Mouse (Mus musculus) limb, embryonic 13.5 days (tissue): ENCODE data around the gene Rrm1. TPM values are rescaled to one million over a fixed set of nuclear protein-coding genes. Genes with fewer than 3 reads are reported as not detected.

ENCODE experiments used
- ATAC-seq: fragments of 200-750 bp; cut with Nextera tagmentation; 2 replicates; pipeline ENCODE4 v1.8.0; 2017; ENCODE audit warnings: low read depth, moderate number of reproducible peaks, moderate TSS enrichment; ENCODE audit not compliant: low FRiP score
- H3K27ac ChIP-seq: fragments of 300-500 bp; sonication (generic); 2 replicates; pipeline ENCODE4 v1.5.1; 2015; ENCODE audit warnings: inconsistent platforms, mild to moderate bottlenecking, moderate library complexity
- H3K27me3 ChIP-seq: fragments of 300-500 bp; sonication (generic); 2 replicates; pipeline ENCODE4 v1.6.1; 2015; ENCODE audit warnings: mild to moderate bottlenecking, inconsistent platforms
- H3K36me3 ChIP-seq: fragments of 300-500 bp; sonication (generic); 2 replicates; pipeline ENCODE4 v1.6.1; 2015; ENCODE audit warnings: inconsistent platforms, mild to moderate bottlenecking, moderate library complexity
- H3K4me1 ChIP-seq: fragments of 300-500 bp; sonication (generic); 2 replicates; pipeline ENCODE4 v1.6.1; 2015; ENCODE audit warnings: inconsistent platforms
- H3K4me2 ChIP-seq: fragments of 300-500 bp; sonication (generic); replicated peaks from 2 replicates; pipeline ENCODE4 v1.6.1; 2015; ENCODE audit warnings: inconsistent platforms, mild to moderate bottlenecking, moderate library complexity
- H3K4me3 ChIP-seq: fragments of 300-500 bp; sonication (generic); 2 replicates; pipeline ENCODE4 v1.5.1; 2015; ENCODE audit warnings: moderate library complexity, mild to moderate bottlenecking, inconsistent platforms
- H3K9ac ChIP-seq: fragments of 300-500 bp; sonication (generic); 2 replicates; pipeline ENCODE4 v1.6.1; 2015; ENCODE audit warnings: mild to moderate bottlenecking, inconsistent platforms
- H3K9me3 ChIP-seq: fragments of 300-500 bp; sonication (generic); 2 replicates; pipeline ENCODE4 v1.6.1; 2016; ENCODE audit warnings: inconsistent platforms
- WGBS: fragments of 180-500 bp; shearing (Covaris S2); methylation state at CpG from one replicate; pipeline ENCODE4 v1.1.7; 2015; 5-methylcytosine and 5-hydroxymethylcytosine counted together
- polyA plus RNA-seq: library from polyadenylated mRNA; unstranded; fragments of >200 nt; fragmentation: Nextera tagmentation; extraction: Ambion mirVana; gene quantifications from 2 replicates; pipeline ENCODE4 v1.2.1, GENCODE M21; 2015

The Rrm1 gene
- polyA plus RNA-seq, 1 experiment from 2014 or later, result 151 TPM

- Histone ChIP-seq H3K9me3 (no peaks in the 10 kb centered on the region), H3K4me3 (no peak overlapping the region), H3K27ac (no peak overlapping the region), H3K9ac (no peak overlapping the region), H3K27me3 (peaks cover 25% of the 10 kb centered on the region), H3K4me1 (no peaks in the 10 kb centered on the region), H3K36me3 (no peaks in the 10 kb centered on the region), H3K4me2 (no peak overlapping the region)
- 56% methylated on average over 7 of the region's 7 CpGs for WGBS
- no peak for ATAC-seq
These were observed 68.2 kb downstream of the Rrm1 start for GRCm38 (mm10) chr7:102509726-102510125.

DNA sequence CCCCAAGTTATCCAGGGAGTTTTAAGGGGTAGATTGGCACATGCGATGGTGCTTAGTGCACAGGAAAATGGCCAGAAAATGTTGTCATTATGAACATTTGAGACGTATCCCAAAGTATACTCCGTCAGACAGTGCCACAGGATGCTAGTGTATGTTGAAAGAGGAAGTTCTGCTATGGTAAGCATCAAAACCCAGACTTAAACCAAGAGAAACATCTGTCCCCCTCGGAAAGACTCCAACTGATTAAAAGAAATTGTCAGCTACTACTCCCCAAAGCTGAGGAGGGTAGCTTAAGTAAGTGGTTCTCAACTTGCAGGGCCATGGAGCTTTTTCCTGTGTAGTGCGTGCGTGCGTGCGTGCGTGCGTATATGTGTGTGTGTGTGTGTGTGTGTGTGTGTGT, 70.4 kb downstream of the Rrm1 start:
- Histone ChIP-seq H3K9ac (no peak overlapping the region), H3K27ac (no peak overlapping the region), H3K4me3 (no peak overlapping the region), H3K4me1 (peaks cover 8% of the 10 kb centered on the region), H3K9me3 (no peaks in the 10 kb centered on the region), H3K4me2 (no peak overlapping the region), H3K36me3 (no peaks in the 10 kb centered on the region), H3K27me3 (peaks cover 35% of the 10 kb centered on the region)
- ATAC-seq, result no peak
- 89% methylated on average over 10 of the region's 10 CpGs for WGBS

DNA sequence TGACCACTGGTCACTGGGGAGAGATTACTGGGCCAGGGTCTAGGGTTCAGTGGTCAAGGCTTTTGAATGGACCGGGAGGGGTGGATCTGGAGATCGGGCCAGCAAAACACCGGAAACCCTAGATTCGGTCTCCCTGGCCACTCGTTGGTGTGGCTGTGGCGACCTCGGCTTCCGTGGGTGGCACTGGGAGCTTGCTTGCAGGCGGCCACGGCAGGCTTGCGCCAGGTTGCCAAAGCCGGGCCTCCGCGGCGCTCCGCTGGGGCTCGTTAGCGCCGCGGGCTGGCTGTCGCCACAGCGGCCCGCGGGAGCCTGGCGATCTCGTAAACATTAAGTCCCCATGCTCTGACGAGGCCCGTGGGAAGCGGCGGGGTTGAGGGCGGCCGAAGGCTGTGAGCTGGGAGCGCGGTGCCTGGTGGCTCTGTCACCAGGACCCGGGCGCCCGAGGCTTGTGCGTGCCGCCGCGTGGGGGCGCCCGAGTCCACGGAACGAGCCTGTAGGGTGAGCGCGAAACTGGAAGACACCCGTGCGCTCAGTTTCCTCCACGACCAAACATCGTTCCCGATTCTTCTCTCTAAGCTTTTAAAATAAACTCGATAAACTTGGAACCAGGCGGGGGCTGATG, 71.4 kb downstream of the Rrm1 start:
- ATAC-seq, result peak; percentile 92
- no peaks in the 10 kb centered on the region for H3K9me3 ChIP-seq
- no peak overlapping the region for H3K27ac ChIP-seq
- peak overlapping the region; percentile 87 for H3K4me2 ChIP-seq
- H3K4me3 ChIP-seq, result peak overlapping the region; percentile 52
- 1% methylated on average over 54 of the region's 54 CpGs for WGBS
- no peaks in the 10 kb centered on the region for H3K36me3 ChIP-seq
- H3K27me3 ChIP-seq, result peaks cover 35% of the 10 kb centered on the region
- H3K9ac ChIP-seq, result peak overlapping the region; percentile 71
- H3K4me1 ChIP-seq, result peaks cover 10% of the 10 kb centered on the region

DNA sequence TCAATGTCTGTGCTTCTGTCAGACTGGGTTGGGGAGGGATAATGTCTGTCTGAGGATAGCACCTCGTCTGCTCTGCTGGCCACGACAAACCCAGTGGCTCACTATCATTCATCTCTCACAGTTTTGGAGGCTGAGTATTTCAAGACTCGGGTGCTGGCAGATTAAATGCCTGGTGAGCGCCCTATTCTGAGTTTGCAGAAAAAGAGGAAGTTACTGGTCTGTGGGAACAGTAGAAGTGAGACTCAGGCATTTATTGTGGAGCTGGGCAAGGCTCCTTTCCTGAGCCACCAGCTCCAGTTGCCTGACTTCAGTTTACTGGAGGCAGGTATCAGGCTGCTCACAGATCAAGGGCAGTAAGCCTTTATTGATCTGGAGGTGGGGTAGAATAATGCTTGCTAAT, 72.6 kb downstream of the Rrm1 start:
- no peak overlapping the region for H3K4me2 ChIP-seq
- ATAC-seq, result no peak
- H3K9me3 ChIP-seq, result no peaks in the 10 kb centered on the region
- no peak overlapping the region for H3K4me3 ChIP-seq
- H3K9ac ChIP-seq, result no peak overlapping the region
- H3K27me3 ChIP-seq, result peaks cover 35% of the 10 kb centered on the region
- 61% methylated on average over 4 of the region's 4 CpGs for WGBS
- H3K36me3 ChIP-seq, result no peaks in the 10 kb centered on the region
- H3K27ac ChIP-seq, result no peak overlapping the region
- peaks cover 10% of the 10 kb centered on the region for H3K4me1 ChIP-seq

- H3K27me3 ChIP-seq, result peaks cover 35% of the 10 kb centered on the region
- no peak for ATAC-seq
- H3K9me3 ChIP-seq, result no peaks in the 10 kb centered on the region
- H3K9ac ChIP-seq, result no peak overlapping the region
- 50% methylated on average over 10 of the region's 10 CpGs for WGBS
- H3K4me1 ChIP-seq, result peaks cover 10% of the 10 kb centered on the region
- H3K36me3 ChIP-seq, result no peaks in the 10 kb centered on the region
- H3K4me3 ChIP-seq, result no peak overlapping the region
- H3K27ac ChIP-seq, result no peak overlapping the region
- no peak overlapping the region for H3K4me2 ChIP-seq
These were observed 75.0 kb downstream of the Rrm1 start for GRCm38 (mm10) chr7:102516261-102517050.

DNA sequence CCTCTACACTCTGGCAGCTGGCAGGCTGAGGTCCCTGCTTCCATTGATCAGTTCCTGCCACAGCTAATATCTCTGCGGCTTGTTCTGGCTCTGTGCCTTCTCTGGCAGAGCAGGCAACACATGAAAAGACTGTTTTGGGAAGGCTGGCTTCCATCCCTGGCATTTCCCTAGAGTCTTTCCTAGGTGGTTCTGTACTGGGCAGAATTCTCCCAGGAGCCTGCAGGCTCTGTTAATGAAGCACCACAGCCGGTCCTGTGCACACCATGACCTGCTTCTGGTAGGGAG, 75.5 kb downstream of the Rrm1 start:
- Histone ChIP-seq H3K9ac (no peak overlapping the region), H3K4me2 (no peak overlapping the region), H3K9me3 (no peaks in the 10 kb centered on the region), H3K36me3 (no peaks in the 10 kb centered on the region), H3K27ac (no peak overlapping the region), H3K4me1 (peaks cover 10% of the 10 kb centered on the region), H3K4me3 (no peak overlapping the region), H3K27me3 (peaks cover 31% of the 10 kb centered on the region)
- ATAC-seq, result no peak
- WGBS, result 69% methylated on average over 2 of the region's 2 CpGs

Other genes with a start within 250 kb of the Rrm1 start
- 38.2 and 42.9 TPM in 2 replicates for gene Nup98, start 231.5 kb upstream of the Rrm1 start, polyA plus RNA-seq
- gene Pgap2, start 231.5 kb upstream of the Rrm1 start, polyA plus RNA-seq, result 82.3 and 88.6 TPM in 2 replicates
- gene Rhog, start 185.6 kb upstream of the Rrm1 start, polyA plus RNA-seq, result 56.7 and 57.8 TPM in 2 replicates
- 23.7 and 25.2 TPM in 2 replicates for gene Stim1, start 173.9 kb upstream of the Rrm1 start, polyA plus RNA-seq
- gene Olfr543, start 40.0 kb downstream of the Rrm1 start, polyA plus RNA-seq, result 0.45 TPM in 1 of 2 replicates, not detected in the other
- 0.11 and 0.13 TPM in 2 replicates for gene Olfr544, start 46.6 kb downstream of the Rrm1 start, polyA plus RNA-seq
- not detected in 2 replicates for gene Olfr545, start 57.9 kb downstream of the Rrm1 start, polyA plus RNA-seq
- gene Olfr547, start 93.1 kb downstream of the Rrm1 start, polyA plus RNA-seq, result not detected in 2 replicates
- gene Olfr548-ps1, start 99.2 kb downstream of the Rrm1 start, polyA plus RNA-seq, result not detected in 2 replicates
- gene Olfr549, start 108.2 kb downstream of the Rrm1 start, polyA plus RNA-seq, result not detected in 2 replicates
- gene Trim21, start 123.8 kb downstream of the Rrm1 start, polyA plus RNA-seq, result 0.23 and 0.52 TPM in 2 replicates
- gene Olfr550, start 129.7 kb downstream of the Rrm1 start, polyA plus RNA-seq, result not detected in 2 replicates
- not detected in 2 replicates for gene Olfr551, start 150.2 kb downstream of the Rrm1 start, polyA plus RNA-seq
- gene Olfr552, start 156.1 kb downstream of the Rrm1 start, polyA plus RNA-seq, result not detected in 2 replicates
- not detected in 2 replicates for gene Olfr553, start 176.5 kb downstream of the Rrm1 start, polyA plus RNA-seq
- gene Olfr554, start 196.7 kb downstream of the Rrm1 start, polyA plus RNA-seq, result not detected in 2 replicates
- not detected in 2 replicates for gene Olfr555, start 217.1 kb downstream of the Rrm1 start, polyA plus RNA-seq
- not detected in 2 replicates for gene Olfr556, start 223.2 kb downstream of the Rrm1 start, polyA plus RNA-seq
- gene Trim68, start 245.6 kb downstream of the Rrm1 start, polyA plus RNA-seq, result 17.0 and 19.9 TPM in 2 replicates